Mouse (Mus musculus) heart, embryonic 15.5 days (tissue): ENCODE results near the gene Cryab. TPM values are rescaled to one million over a fixed set of nuclear protein-coding genes. Genes with fewer than 3 reads are reported as not detected.

Source experiments
- ATAC-seq: fragments of 200-750 bp; cut with Nextera tagmentation; replicated peaks from 2 replicates; pipeline ENCODE4 v1.8.0; 2017; ENCODE audit warnings: low read depth, moderate TSS enrichment; ENCODE audit not compliant: insufficient number of reproducible peaks, insufficient read depth, low FRiP score
- H3K27ac ChIP-seq: fragments of 300-500 bp; sonication (generic); 2 replicates; pipeline ENCODE4 v1.5.1; 2015; ENCODE audit warnings: mild to moderate bottlenecking, inconsistent platforms
- H3K27me3 ChIP-seq: fragments of 300-500 bp; sonication (generic); 2 replicates; pipeline ENCODE4 v1.6.1; 2015; ENCODE audit warnings: inconsistent platforms
- H3K36me3 ChIP-seq: fragments of 300-500 bp; sonication (generic); 2 replicates; pipeline ENCODE4 v1.6.1; 2015; ENCODE audit warnings: mild to moderate bottlenecking, inconsistent platforms
- H3K4me1 ChIP-seq: fragments of 300-500 bp; sonication (generic); replicated peaks from 2 replicates; pipeline ENCODE4 v1.6.1; 2015; ENCODE audit warnings: inconsistent platforms
- H3K4me2 ChIP-seq: fragments of 300-500 bp; sonication (generic); 2 replicates; pipeline ENCODE4 v1.6.1; 2015; ENCODE audit warnings: inconsistent platforms, mild to moderate bottlenecking, moderate library complexity
- H3K4me3 ChIP-seq: fragments of 300-500 bp; sonication (generic); 2 replicates; pipeline ENCODE4 v1.5.1; 2015; ENCODE audit warnings: mild to moderate bottlenecking, inconsistent platforms
- H3K9ac ChIP-seq: fragments of 300-500 bp; sonication (generic); 2 replicates; pipeline ENCODE4 v1.6.1; 2015; ENCODE audit warnings: mild to moderate bottlenecking, inconsistent platforms
- H3K9me3 ChIP-seq: fragments of 300-500 bp; sonication (generic); replicated peaks from 2 replicates; pipeline ENCODE4 v1.6.1; 2016; ENCODE audit warnings: inconsistent platforms
- WGBS: fragments of 180-500 bp; shearing (Covaris S2); methylation state at CpG from one replicate; pipeline ENCODE4 v1.1.7; 2015; ENCODE audit warnings: mixed read lengths; 5-methylcytosine and 5-hydroxymethylcytosine counted together
- polyA plus RNA-seq: library from polyadenylated mRNA; unstranded; fragments of >200 nt; fragmentation: Nextera tagmentation; extraction: Ambion mirVana; gene quantifications from 2 replicates; pipeline ENCODE4 v1.2.1, GENCODE M21; 2015

The Cryab gene
- 978 and 1,330 TPM in 2 replicates for polyA plus RNA-seq

GRCm38 (mm10) chr9:50751323-50751722 lies at the start of gene Cryab:
Gene Cryab, plus strand, starts transcription at chr9:50751325.
- Histone ChIP-seq H3K4me1 (peaks cover 40% of the 10 kb centered on the region), H3K4me2 (peak within 1 kb of the TSS; percentile 64), H3K9ac (peak within 1 kb of the TSS; percentile 56), H3K27ac (peak within 1 kb of the TSS; percentile 100), H3K36me3 (peaks cover 7% of the 10 kb centered on the region), H3K9me3 (no peaks in the 10 kb centered on the region), H3K4me3 (peak within 1 kb of the TSS; percentile 71), H3K27me3 (no peaks in the 10 kb centered on the region)
- WGBS, result 32% methylated on average over 22 of the region's 22 CpGs
- no peak for ATAC-seq

- H3K4me3 ChIP-seq, result no peak overlapping the region
- H3K36me3 ChIP-seq, result peaks cover 8% of the 10 kb centered on the region; the same call in 1 of the 2 replicates
- WGBS, result 70% methylated on average over 6 of the region's 6 CpGs
- no peak for ATAC-seq
- H3K4me1 ChIP-seq, result peaks cover 9% of the 10 kb centered on the region
- H3K27me3 ChIP-seq, result peaks cover 9% of the 10 kb centered on the region; the same call in 1 of the 2 replicates
- no peak overlapping the region for H3K4me2 ChIP-seq
- H3K9ac ChIP-seq, result no peak overlapping the region
- no peaks in the 10 kb centered on the region for H3K9me3 ChIP-seq
- H3K27ac ChIP-seq, result no peak overlapping the region
Observed at GRCm38 (mm10) chr9:50704907-50705306, 46.2 kb upstream of the Cryab start.

GRCm38 (mm10) chr9:50709108-50709507 lies 42.0 kb upstream of the Cryab start:
- H3K27ac ChIP-seq, result no peak overlapping the region
- no peak overlapping the region for H3K4me2 ChIP-seq
- no peaks in the 10 kb centered on the region for H3K9me3 ChIP-seq
- 20% methylated on average over 2 of the region's 2 CpGs for whole genome bisulfite sequencing
- H3K4me1 ChIP-seq, result 0 out of 2 replicates have a peak, but pooled peaks cover 4% of the 10 kb centered on the region
- H3K36me3 ChIP-seq, result peaks cover 2% of the 10 kb centered on the region; the same call in 1 of the 2 replicates
- H3K9ac ChIP-seq, result no peak overlapping the region
- H3K27me3 ChIP-seq, result no peaks in the 10 kb centered on the region
- H3K4me3 ChIP-seq, result no peak overlapping the region
- ATAC-seq, result no peak

GRCm38 (mm10) chr9:50711337-50711736 lies 39.8 kb upstream of the Cryab start:
- ATAC-seq, result no peak
- Histone ChIP-seq H3K27me3 (no peaks in the 10 kb centered on the region), H3K4me3 (no peak overlapping the region), H3K9me3 (no peaks in the 10 kb centered on the region), H3K9ac (no peak overlapping the region), H3K36me3 (peaks cover 2% of the 10 kb centered on the region; the same call in 1 of the 2 replicates), H3K27ac (no peak overlapping the region), H3K4me1 (no peaks in the 10 kb centered on the region), H3K4me2 (no peak overlapping the region)
- WGBS, result 74% methylated on average over 4 of the region's 4 CpGs

GRCm38 (mm10) chr9:50714188-50714587 lies 36.9 kb upstream of the Cryab start:
- H3K27ac ChIP-seq, result no peak overlapping the region
- H3K9ac ChIP-seq, result no peak overlapping the region
- H3K4me1 ChIP-seq, result no peaks in the 10 kb centered on the region
- WGBS, result 56% methylated on average over 4 of the region's 4 CpGs
- H3K27me3 ChIP-seq, result no peaks in the 10 kb centered on the region
- H3K4me3 ChIP-seq, result no peak overlapping the region
- H3K9me3 ChIP-seq, result no peaks in the 10 kb centered on the region
- peaks cover 2% of the 10 kb centered on the region; the same call in 1 of the 2 replicates for H3K36me3 ChIP-seq
- H3K4me2 ChIP-seq, result no peak overlapping the region
- no peak for ATAC-seq

DNA sequence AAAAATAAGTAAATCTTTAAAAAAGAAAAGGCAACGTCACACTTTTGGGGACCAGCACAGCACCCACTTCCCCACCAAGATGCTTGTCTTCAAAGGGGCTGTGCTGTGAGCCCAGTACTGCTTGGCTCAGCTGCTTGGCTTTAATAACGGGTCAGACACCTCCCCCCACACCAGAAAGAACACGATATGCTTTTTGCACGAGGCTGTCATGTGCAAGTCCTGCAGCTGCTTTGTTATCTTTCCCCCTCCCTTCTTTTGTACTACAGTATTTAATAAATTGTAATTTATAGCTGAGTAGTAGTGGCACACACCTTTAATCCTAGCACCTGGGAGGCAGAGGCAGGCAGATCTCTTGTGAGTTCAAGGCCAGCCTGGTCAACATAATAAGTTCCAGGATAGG lies 32.2 kb upstream of the Cryab start:
- 56% methylated on average over 4 of the region's 4 CpGs for WGBS
- no peaks in the 10 kb centered on the region for H3K27me3 ChIP-seq
- no peaks in the 10 kb centered on the region for H3K9me3 ChIP-seq
- H3K36me3 ChIP-seq, result no peaks in the 10 kb centered on the region
- no peak overlapping the region for H3K4me3 ChIP-seq
- no peak overlapping the region for H3K27ac ChIP-seq
- H3K4me1 ChIP-seq, result peaks cover 24% of the 10 kb centered on the region
- no peak overlapping the region for H3K4me2 ChIP-seq
- no peak for ATAC-seq
- no peak overlapping the region for H3K9ac ChIP-seq

GRCm38 (mm10) chr9:50721061-50721460 lies 30.1 kb upstream of the Cryab start:
- no peaks in the 10 kb centered on the region for H3K36me3 ChIP-seq
- ATAC-seq, result no peak
- WGBS, result 41% methylated on average over 12 of the region's 12 CpGs
- H3K4me3 ChIP-seq, result no peak overlapping the region
- H3K27me3 ChIP-seq, result no peaks in the 10 kb centered on the region
- H3K4me1 ChIP-seq, result peaks cover 42% of the 10 kb centered on the region
- no peak overlapping the region for H3K4me2 ChIP-seq
- H3K9ac ChIP-seq, result no peak overlapping the region
- H3K27ac ChIP-seq, result no peak overlapping the region; the same call in 1 of the 2 replicates
- H3K9me3 ChIP-seq, result no peaks in the 10 kb centered on the region

- H3K27ac ChIP-seq, result peak overlapping the region; percentile 95
- no peak for ATAC-seq
- H3K4me3 ChIP-seq, result no peak overlapping the region; the same call in 1 of the 2 replicates
- peaks cover 56% of the 10 kb centered on the region for H3K4me1 ChIP-seq
- no peaks in the 10 kb centered on the region for H3K27me3 ChIP-seq
- no peaks in the 10 kb centered on the region for H3K36me3 ChIP-seq
- no peaks in the 10 kb centered on the region for H3K9me3 ChIP-seq
- H3K9ac ChIP-seq, result no peak overlapping the region
- H3K4me2 ChIP-seq, result peak overlapping the region; percentile 63
- WGBS, result 30% methylated on average over 8 of the region's 8 CpGs
Observed at GRCm38 (mm10) chr9:50722451-50722911, 28.6 kb upstream of the Cryab start.

- no peaks in the 10 kb centered on the region for H3K36me3 ChIP-seq
- peak overlapping the region; percentile 26 for H3K4me3 ChIP-seq
- WGBS, result 14% methylated on average over 7 of the region's 7 CpGs
- peak; percentile 20; the same call in 1 of the 2 replicates for ATAC-seq
- H3K4me2 ChIP-seq, result peak overlapping the region; percentile 63
- peak overlapping the region; percentile 95 for H3K27ac ChIP-seq
- H3K27me3 ChIP-seq, result no peaks in the 10 kb centered on the region
- H3K9ac ChIP-seq, result peak overlapping the region; percentile 34; the same call in 1 of the 2 replicates
- no peaks in the 10 kb centered on the region for H3K9me3 ChIP-seq
- peaks cover 56% of the 10 kb centered on the region for H3K4me1 ChIP-seq
Observed at GRCm38 (mm10) chr9:50723406-50723805, 27.7 kb upstream of the Cryab start.

DNA sequence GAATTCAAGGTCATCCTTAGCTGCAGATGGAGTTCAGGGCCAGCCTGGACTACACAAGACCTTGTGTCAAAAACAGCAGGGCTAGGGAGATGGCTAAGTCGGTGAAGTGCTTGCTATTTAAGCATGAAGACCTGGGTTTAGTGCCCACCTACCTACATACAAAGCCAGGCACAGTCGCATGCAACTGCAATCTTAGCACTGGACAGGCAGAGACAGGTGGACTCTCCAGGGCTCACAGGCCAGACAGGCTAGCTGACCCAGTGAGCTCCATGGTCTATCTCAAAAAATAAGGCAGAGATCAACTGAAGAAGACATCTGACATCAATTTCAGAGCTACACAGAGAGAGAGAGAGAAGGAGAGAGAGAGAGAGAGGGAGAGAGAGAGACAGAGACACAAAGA lies 27.0 kb upstream of the Cryab start:
- ATAC-seq, result no peak
- H3K4me2 ChIP-seq, result no peak overlapping the region
- no peak overlapping the region for H3K4me3 ChIP-seq
- peak overlapping the region; percentile 95 for H3K27ac ChIP-seq
- no peaks in the 10 kb centered on the region for H3K36me3 ChIP-seq
- no peaks in the 10 kb centered on the region for H3K27me3 ChIP-seq
- no peaks in the 10 kb centered on the region for H3K9me3 ChIP-seq
- WGBS, result 68% methylated on average over 2 of the region's 2 CpGs
- H3K9ac ChIP-seq, result no peak overlapping the region
- H3K4me1 ChIP-seq, result peaks cover 56% of the 10 kb centered on the region

DNA sequence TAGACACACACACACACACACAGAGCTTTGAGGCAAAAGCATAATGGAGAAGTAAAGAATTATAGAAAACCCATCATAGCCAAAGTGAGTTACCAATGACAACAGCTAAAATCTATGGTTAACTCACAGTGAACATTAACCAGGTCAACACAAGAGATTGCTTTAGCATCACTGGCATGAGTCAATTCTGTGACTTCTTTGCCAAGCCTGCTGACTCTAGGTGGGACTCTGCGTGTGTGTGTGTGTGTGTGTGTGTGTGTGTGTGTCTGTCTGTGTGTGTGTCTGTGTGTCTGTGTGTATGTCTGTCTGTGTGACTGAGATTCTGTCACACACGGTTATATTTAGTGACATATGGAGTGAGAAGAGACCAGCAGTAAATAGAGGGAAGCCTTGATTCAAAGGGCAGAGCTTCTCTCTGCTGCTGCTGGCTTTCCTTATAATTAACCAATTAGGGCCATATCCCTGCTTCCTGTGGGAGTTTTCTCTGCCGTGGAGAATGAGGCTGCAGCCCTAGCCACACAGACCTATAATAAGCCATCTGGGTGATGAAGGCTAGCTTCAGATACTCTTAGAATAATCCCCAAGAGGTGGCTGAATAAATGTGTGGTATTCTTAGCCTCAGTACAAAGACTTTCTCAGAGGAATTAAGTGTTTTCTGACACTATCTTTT lies 26.3 kb upstream of the Cryab start:
- 0 out of 2 replicates have a peak overlapping the region, but pooled peaks have one; percentile 6 for H3K4me2 ChIP-seq
- peaks cover 56% of the 10 kb centered on the region for H3K4me1 ChIP-seq
- H3K9me3 ChIP-seq, result no peaks in the 10 kb centered on the region
- H3K36me3 ChIP-seq, result no peaks in the 10 kb centered on the region
- no peaks in the 10 kb centered on the region for H3K27me3 ChIP-seq
- 41% methylated on average over 3 of the region's 3 CpGs for WGBS
- peak overlapping the region; percentile 95 for H3K27ac ChIP-seq
- H3K9ac ChIP-seq, result no peak overlapping the region
- no peak for ATAC-seq
- H3K4me3 ChIP-seq, result no peak overlapping the region
